Mouse (Mus musculus): ENCODE data around the gene 4933428G20Rik. TPM values are rescaled to one million over a fixed set of nuclear protein-coding genes. Genes with fewer than 3 reads are reported as not detected.
A peak's percentile ranks its signal among the peaks of the same experiment; 100 is the strongest.

The 4933428G20Rik gene
- polyA plus RNA-seq (2012; ENCODE audit: insufficient read depth, insufficient read length, missing spikeins) = not detected in 2 replicates

DNA sequence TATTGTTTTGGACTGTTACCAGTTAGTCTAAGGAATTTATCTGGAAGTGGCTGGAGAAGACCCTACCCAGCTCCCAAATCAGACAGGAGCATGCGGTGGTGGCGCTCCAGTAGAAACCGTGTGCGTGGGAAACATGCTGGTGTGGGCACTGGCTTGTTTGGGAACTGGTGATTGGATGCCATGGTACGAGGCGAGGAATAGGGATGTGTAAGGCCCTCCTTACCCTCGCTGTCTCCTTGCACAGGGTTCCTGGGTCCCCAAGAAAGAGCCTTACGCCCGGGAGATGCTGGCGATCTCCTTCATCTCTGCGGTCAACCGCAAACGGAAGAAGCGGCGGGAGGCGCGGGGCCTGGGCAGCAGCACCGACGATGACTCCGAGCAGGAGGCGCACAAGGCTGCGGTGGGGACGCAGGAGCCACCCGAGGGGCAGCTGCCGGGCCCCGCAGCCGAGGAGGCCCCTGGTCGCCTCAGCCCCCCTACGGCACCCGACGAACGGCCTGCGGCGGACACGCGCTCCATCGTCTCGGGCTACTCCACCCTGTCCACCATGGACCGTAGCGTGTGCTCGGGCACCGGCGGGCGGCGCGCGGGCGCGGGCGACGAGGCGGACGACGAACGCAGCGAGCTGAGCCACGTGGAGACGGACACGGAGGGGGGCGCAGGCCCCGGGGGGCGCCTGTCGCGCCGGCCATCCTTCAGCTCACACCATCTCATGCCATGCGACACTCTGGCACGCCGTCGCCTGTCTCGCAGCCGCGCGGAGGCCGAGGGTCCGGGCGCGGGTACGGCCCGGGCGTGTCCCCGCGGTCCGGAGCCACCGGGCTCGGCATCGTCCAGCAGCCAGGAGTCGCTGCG is at the start of gene 4933428G20Rik:
4933428G20Rik (minus strand) TSS at position 476 of the 855 bp plus-strand sequence.
- no peak within 1 kb of the TSS for H3K4me3 ChIP-seq (ENCODE audit: insufficient read depth, low read depth, low read length)
- no peak within 1 kb of the TSS for H3K27ac ChIP-seq (replicated peaks; ENCODE audit: low read depth, low read length)
- no peaks in the 10 kb centered on the region for H3K4me1 ChIP-seq (ENCODE audit: control insufficient read depth, insufficient read depth, insufficient read length, low read length)

DNA sequence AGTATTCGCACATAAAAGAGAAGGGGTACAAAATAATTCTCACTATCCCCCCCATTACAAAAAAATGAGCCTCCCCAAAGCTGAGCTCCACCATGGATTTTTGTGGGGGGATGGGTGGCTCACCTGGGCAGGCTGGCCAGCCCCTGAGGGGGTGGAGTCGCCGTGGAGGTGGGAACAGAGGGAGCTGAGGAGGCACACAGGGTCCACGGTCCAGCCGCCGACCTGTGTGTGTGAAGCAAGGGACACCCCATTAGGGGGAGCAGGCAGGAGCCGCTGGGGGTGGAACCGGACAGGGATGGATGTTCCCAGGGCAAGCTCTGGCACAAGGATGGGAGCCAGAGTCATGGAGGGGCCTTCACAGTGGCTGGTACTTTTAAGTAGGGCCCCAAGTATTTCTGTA is 48.6 kb upstream of the 4933428G20Rik start:
- no peak overlapping the region for H3K27ac ChIP-seq (replicated peaks; ENCODE audit: low read depth, low read length)
- H3K4me1 ChIP-seq (ENCODE audit: control insufficient read depth, insufficient read depth, insufficient read length, low read length) = no peaks in the 10 kb centered on the region; the same call in 1 of the 2 replicates
- no peak overlapping the region for H3K4me3 ChIP-seq (ENCODE audit: insufficient read depth, low read depth, low read length)

DNA sequence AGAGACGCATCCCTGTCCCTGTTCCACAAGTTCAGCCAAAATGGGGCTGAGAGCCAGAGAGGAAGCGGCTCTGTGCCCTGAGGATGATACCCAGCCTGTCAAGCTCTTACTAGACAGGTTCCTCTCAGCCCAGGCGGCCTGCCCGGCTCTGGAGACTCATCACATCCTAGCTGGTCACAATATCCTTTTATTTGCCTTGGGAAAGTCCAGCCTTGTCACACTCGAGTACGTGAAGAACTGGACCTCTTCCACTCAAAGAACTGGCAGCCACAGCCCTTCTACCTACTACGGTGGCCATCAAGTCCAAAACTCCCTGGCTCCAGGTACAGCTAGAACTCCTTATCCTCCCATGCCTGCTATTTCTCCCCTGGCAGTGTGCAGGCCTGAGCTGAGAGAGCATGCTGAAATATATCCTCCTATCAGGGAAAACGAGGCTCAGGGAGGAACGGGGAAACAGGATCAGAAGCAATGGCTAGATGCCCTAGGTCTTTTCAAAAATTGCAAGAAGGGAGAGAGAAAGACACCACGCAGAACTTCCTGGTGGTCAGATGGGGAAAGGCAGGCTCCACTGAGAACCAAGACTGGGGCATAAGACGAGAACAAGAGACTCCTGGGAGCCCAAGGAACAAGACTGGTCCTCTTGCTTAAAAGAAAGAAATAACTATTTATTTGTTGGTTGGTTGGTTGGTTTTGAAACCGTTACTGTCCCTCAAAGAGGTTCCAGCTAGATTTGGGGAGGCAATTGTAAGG is 48.0 kb upstream of the 4933428G20Rik start:
- H3K4me1 ChIP-seq (ENCODE audit: control insufficient read depth, insufficient read depth, insufficient read length, low read length) = no peaks in the 10 kb centered on the region; the same call in 1 of the 2 replicates
- H3K27ac ChIP-seq (replicated peaks; ENCODE audit: low read depth, low read length) = no peak overlapping the region
- H3K4me3 ChIP-seq (ENCODE audit: insufficient read depth, low read depth, low read length) = no peak overlapping the region

DNA sequence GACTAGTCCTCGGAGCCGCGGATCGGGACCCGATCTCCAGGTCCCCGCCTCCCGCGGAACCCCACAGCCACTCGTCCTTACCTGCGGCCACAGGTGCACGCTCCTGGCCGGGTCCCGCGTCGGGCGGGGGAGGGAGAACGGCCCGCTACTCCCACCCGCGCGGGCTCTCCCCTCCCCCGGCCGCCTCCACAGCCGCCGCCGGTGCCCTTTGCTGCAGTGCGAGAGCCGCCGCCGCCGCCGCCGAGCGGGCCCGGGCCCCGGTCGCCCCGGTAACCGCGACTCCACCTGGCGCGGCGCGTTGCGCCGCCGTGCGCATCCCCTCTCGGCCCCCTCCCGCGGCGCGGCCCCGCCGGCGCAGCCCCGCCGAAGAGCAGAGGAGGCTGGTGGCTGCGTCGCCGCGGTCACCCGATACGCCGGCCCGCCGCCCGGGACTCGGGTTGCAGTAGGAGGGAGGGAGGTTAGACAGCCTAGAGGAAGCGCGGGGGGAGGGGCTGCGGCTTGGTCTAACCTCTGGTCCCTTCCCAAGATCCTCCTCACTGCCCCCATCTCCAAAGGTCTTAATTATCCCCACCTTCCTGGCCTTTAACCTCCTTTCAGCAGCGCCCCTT is 46.8 kb upstream of the 4933428G20Rik start:
- H3K4me1 ChIP-seq (ENCODE audit: control insufficient read depth, insufficient read depth, insufficient read length, low read length) = no peaks in the 10 kb centered on the region; the same call in 1 of the 2 replicates
- H3K4me3 ChIP-seq (ENCODE audit: insufficient read depth, low read depth, low read length) = peak overlapping the region; percentile 40; the same call in 1 of the 2 replicates
- no peak overlapping the region for H3K27ac ChIP-seq (replicated peaks; ENCODE audit: low read depth, low read length)

DNA sequence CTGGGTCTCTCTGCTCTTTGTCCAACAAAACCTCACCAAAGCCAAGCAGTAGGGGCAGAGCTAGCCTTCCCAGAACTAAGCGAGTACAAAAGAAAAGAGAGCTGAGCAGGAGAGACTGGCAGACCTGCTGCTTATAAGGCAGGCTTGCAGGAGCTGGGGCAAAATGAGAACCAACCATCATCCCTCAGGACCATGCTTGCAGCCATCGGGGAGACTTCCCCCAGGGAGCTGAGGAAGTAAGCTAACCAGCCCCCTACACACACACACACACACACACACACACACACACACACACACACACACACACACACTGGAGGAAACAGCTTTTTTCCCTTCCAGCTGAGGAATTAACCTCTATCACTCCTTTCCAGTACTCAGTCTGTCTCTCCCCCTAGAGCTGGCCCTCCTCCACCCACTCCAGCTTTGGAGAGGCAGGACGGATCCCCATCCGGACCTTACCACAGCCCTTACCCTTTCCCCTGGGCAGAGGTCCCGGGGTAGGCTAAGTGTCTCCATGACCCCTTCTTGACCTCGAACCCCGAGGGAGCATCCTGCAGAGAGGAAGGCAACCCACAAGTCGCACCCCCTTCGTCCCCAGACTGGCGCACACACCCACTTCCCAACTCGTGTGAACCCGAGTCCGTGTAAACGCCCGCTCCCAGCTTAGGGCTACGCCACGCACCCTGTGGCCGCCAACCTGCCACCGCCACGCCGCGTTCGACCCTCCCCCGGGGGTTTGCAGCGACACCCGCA is 45.8 kb upstream of the 4933428G20Rik start:
- Histone ChIP-seq H3K4me1 (ENCODE audit: control insufficient read depth, insufficient read depth, insufficient read length, low read length) (no peaks in the 10 kb centered on the region; the same call in 1 of the 2 replicates), H3K4me3 (ENCODE audit: insufficient read depth, low read depth, low read length) (peak overlapping the region; percentile 9; the same call in 1 of the 2 replicates), H3K27ac (replicated peaks; ENCODE audit: low read depth, low read length) (no peak overlapping the region)

DNA sequence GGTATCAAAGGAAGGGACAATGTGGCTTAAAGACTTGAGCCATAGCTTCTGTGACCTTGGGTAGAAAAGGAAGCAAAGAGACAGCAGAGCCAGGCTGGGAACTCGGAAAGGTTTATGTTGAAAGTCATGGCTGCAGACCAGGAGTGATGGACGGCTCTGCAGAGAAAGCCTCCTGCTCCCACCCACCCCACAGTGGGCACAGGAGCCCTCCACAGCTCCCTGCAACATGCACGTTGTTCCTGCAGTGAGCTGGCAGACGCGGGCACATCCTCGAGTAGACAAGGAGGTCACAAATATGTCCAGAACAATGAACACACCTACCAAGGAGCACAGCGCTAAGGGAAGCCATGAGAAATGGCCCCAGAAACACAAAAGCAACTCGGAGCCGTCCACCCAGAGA is 43.7 kb upstream of the 4933428G20Rik start:
- no peaks in the 10 kb centered on the region; the same call in 1 of the 2 replicates for H3K4me1 ChIP-seq (ENCODE audit: control insufficient read depth, insufficient read depth, insufficient read length, low read length)
- H3K27ac ChIP-seq (replicated peaks; ENCODE audit: low read depth, low read length) = no peak overlapping the region
- H3K4me3 ChIP-seq (ENCODE audit: insufficient read depth, low read depth, low read length) = no peak overlapping the region

DNA sequence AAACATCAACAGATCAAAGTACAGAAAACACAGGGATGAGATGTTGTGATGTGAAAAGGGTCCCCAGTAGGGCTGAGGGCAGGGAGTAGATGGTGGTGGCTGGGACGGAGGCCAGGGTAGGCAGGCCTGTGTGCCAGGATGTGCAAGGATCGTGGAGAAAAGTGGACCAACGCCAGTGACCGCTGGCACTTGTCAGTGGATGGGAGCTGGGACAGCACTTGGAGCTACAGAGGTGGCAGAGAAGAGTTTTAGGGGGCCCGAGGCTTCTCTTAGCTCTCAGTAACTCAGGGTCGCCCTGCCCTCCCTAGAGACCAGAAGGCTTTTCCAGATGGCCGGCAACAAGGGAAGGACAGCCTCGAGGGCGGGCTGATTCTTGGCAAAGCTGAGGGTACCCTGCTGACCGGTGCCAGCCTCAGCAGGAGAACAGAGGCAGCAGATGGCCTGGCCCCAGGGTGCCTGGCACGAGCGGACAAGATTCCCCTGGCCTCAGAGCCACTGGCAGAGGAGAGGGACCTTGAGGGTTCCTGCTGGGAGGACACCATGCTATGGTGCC is 43.1 kb upstream of the 4933428G20Rik start:
- no peak overlapping the region for H3K4me3 ChIP-seq (ENCODE audit: insufficient read depth, low read depth, low read length)

DNA sequence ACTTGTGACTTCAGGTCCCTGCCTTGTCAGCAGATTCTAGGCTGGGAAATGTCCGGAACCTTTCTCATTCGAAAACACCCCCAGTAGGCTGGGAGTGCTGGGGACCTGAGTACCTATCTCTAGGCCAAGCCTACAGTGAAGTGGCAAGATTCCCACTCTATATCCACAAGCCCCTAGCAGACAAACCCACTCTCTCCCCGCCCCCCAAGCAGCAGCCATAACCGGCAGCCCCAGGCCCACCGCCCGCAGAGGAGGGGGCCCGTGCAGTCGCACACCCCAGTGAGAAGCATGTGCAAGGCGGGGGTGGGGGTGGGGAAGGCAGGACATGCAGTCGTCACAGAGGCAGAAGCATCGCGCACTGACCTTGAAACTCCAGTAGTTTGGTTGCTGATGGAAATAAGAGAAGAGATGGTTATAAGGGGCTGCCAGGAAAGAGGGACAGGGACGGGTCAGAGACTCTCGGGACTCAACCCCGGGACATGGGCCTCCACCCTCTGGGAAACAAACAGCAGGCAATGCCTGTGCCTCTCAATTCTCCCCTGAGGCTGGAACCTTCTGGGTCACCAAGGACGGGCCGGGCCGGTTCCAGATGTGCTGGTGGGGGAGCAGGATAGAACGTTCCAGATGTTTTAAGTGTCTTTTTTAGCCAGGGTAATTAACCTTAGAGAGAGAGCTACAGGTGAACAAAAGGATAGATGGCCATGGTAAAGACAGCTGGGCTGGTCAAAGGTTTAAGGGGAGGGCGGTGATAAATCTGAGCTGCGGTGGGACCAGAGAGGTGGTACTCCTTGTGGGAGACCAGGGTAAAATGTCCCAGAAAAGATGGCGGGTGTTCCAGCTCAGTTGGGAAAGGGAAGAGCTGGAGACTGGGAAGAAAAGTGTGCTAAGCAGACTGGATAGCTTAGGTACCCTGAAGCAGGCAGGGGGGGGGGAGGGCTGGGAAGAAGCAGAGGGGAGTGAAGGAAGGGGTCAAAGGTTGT is 42.3 kb upstream of the 4933428G20Rik start:
- Histone ChIP-seq H3K4me1 (ENCODE audit: control insufficient read depth, insufficient read depth, insufficient read length, low read length) (no peaks in the 10 kb centered on the region; the same call in 1 of the 2 replicates), H3K4me3 (ENCODE audit: insufficient read depth, low read depth, low read length) (no peak overlapping the region), H3K27ac (replicated peaks; ENCODE audit: low read depth, low read length) (no peak overlapping the region)

More for the DNA sequence above, 43.1 kb upstream of the 4933428G20Rik start:
- Histone ChIP-seq H3K4me1 (ENCODE audit: control insufficient read depth, insufficient read depth, insufficient read length, low read length) (no peaks in the 10 kb centered on the region; the same call in 1 of the 2 replicates), H3K27ac (replicated peaks; ENCODE audit: low read depth, low read length) (no peak overlapping the region)

DNA sequence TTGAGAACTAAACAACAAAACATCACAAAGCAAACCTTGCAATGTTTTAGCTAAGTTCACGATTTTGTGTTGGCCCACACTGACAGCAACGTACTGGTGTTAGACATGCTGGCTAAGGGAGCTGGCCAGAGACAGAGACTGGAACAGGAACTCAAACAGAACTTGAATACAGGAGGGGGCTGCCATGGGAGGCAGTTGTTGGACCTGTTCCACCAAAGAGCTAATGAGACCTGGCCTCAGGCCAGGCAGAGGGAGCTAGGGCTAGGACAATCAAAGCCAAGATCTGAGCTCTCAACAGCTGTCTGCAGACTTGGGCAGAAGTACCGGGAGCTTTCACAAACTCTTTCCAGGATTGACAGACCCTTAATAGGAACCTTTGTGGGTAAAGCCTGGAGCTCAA is 40.5 kb upstream of the 4933428G20Rik start:
- Histone ChIP-seq H3K27ac (replicated peaks; ENCODE audit: low read depth, low read length) (no peak overlapping the region), H3K4me3 (ENCODE audit: insufficient read depth, low read depth, low read length) (no peak overlapping the region), H3K4me1 (ENCODE audit: control insufficient read depth, insufficient read depth, insufficient read length, low read length) (no peaks in the 10 kb centered on the region)

DNA sequence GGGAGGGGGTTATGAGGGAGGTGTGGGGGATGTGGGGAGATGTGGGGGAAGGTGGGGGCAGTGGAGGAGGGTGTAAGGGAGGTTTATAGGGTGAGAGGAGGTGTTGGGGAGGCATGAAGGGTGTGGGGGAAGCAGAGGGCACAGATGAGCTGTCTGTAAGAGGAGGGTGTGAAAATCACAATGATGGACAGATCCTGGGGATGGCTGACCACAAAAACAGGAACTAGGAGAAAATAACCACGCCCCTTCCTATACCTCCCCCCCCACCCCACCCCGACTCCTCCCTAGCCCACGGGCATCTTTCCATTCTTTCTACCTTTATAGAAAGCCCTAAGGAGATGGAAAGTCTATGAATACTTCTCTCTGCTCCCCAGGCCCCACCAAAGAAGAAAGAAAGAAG is 40.0 kb upstream of the 4933428G20Rik start:
- no peak overlapping the region for H3K27ac ChIP-seq (replicated peaks; ENCODE audit: low read depth, low read length)
- H3K4me3 ChIP-seq (ENCODE audit: insufficient read depth, low read depth, low read length) = no peak overlapping the region
- H3K4me1 ChIP-seq (ENCODE audit: control insufficient read depth, insufficient read depth, insufficient read length, low read length) = no peaks in the 10 kb centered on the region

DNA sequence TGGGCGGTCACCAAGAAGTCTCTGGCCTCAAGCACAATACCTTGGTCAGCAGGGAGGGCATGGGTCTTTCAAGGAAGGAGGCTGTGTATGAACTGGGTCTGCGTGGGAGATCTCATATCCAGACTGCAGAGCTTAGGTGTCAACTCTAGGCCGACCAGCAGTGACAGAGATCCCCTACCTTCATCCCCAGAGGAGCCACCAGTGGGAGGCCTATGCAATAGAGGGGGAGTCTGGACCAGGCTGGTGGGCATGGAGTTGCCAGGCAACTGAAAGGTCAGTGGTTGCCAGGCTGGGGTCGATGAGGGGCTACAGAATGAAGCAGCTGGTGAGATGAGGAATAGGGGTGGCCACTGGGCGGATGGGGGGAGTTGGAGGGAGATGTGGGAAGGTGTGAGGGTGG is 39.5 kb upstream of the 4933428G20Rik start:
- H3K4me1 ChIP-seq (ENCODE audit: control insufficient read depth, insufficient read depth, insufficient read length, low read length) = no peaks in the 10 kb centered on the region
- no peak overlapping the region for H3K4me3 ChIP-seq (ENCODE audit: insufficient read depth, low read depth, low read length)

DNA sequence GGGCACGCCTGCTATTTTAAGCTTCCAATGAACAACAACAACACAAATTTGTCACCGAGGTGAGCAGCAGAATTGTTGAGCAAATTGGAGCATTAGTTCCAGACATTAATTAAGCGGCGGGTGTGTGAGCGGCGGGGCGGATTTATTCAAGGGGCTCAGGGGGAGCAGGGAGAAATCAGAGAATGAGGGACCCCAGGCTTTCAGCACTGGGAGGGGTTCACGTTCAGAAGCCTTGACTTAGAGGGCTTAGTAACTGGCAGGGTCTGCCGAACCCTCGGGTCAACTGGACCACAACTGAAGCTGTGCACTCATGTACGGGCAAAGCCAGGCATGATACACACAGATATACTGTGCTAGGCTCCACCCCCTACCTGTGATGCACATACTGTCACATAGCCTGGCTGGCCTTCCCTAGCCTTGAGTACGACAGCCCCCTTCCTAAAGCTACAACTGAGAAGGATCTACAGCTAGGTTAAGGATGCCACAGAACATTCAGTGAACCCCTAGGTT is 37.5 kb upstream of the 4933428G20Rik start:
- Histone ChIP-seq H3K27ac (replicated peaks; ENCODE audit: low read depth, low read length) (no peak overlapping the region), H3K4me3 (ENCODE audit: insufficient read depth, low read depth, low read length) (no peak overlapping the region), H3K4me1 (ENCODE audit: control insufficient read depth, insufficient read depth, insufficient read length, low read length) (no peaks in the 10 kb centered on the region)

More for the DNA sequence above, 39.5 kb upstream of the 4933428G20Rik start:
- no peak overlapping the region for H3K27ac ChIP-seq (replicated peaks; ENCODE audit: low read depth, low read length)
